Mouse (Mus musculus): ENCODE results near the gene Prrt1. TPM values are rescaled to one million over a fixed set of nuclear protein-coding genes. Genes with fewer than 3 reads are reported as not detected.

Gene Prrt1
- polyA plus RNA-seq, 1 experiment from 2014 or later = 0.60 TPM

DNA sequence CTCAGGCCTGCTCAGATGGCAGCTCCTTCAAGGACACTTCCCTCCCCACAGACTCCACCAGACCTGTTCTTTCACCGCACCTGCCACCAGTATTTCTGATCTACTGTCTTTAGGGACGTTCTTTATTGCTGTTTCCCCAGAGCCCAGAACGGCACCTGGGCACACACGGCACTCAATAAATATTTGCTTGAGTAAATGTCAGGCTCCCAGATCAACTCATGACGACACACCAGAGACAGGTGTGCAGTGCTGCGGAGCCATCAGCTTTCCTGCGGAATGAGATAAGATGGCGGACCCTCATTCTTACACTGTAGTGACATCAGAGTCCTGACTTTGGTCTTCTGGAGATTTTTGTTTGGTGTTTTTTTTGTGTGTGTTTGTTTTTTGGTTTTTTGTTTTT is 8.3 kb upstream of the Prrt1 start:
- ATAC-seq (ENCODE audit: insufficient number of reproducible peaks, low FRiP score, low TSS enrichment, low read depth) = no peak
- peaks cover 79% of the 10 kb centered on the region for H3K36me3 ChIP-seq

DNA sequence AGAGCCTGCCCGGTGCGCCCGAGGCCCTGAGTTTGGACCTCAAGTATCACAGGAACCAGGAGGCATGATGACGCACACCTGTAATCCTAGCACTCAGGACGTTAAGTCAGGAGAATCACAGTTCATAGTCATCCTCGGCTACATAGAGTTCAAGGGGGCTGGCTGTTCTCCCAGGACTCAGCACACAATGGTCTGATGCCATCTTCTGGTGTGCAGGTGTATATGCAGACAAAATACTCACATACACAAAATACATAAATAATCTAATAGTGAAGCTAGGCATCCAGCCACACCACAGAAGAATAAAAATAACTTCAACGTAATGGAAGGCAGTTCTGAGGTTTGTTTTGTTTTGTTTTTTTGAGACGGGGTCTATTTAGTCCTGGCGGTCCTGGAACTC is 6.2 kb upstream of the Prrt1 start:
- ATAC-seq (ENCODE audit: insufficient number of reproducible peaks, low FRiP score, low TSS enrichment, low read depth) = no peak
- Histone ChIP-seq H3K4me2 (no peak overlapping the region), H3K4me3 (no peak overlapping the region), H3K27ac (no peak overlapping the region), H3K9me3 (no peaks in the 10 kb centered on the region), H3K9ac (no peak overlapping the region), H3K27me3 (no peaks in the 10 kb centered on the region), H3K36me3 (peaks cover 65% of the 10 kb centered on the region), H3K4me1 (peaks cover 14% of the 10 kb centered on the region)
- 82% methylated on average over 9 of the region's 9 CpGs for WGBS

More for the DNA sequence above, 8.3 kb upstream of the Prrt1 start:
- 87% methylated on average over 8 of the region's 8 CpGs for WGBS
- Histone ChIP-seq H3K27ac (no peak overlapping the region), H3K9ac (no peak overlapping the region), H3K4me3 (no peak overlapping the region), H3K4me1 (peaks cover 2% of the 10 kb centered on the region; the same call in 1 of the 2 replicates), H3K27me3 (no peaks in the 10 kb centered on the region), H3K4me2 (no peak overlapping the region), H3K9me3 (no peaks in the 10 kb centered on the region)

DNA sequence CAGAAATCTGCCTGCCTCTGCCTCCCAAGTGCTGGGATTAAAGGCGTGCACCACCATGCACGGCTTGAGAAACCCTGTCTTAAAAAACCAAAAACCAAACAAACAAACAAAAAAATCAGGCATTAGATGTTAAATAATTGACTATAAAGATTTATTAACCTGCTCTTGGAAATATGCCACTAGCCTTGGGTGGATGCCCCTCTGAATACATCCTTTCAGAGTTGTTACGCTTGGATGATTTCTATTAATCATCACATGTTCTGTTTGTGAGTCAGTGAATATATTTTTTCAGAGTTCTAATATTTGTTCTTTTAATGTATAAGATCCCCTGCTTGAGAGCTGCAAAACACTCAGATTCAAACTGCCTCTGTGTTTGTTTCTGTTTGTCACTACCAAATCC is 4.4 kb upstream of the Prrt1 start:
- H3K27ac ChIP-seq = no peak overlapping the region
- no peak for ATAC-seq (ENCODE audit: insufficient number of reproducible peaks, low FRiP score, low TSS enrichment, low read depth)
- peaks cover 6% of the 10 kb centered on the region for H3K27me3 ChIP-seq
- peaks cover 51% of the 10 kb centered on the region for H3K36me3 ChIP-seq
- no peak overlapping the region for H3K4me2 ChIP-seq
- H3K4me1 ChIP-seq = peaks cover 32% of the 10 kb centered on the region
- no peak overlapping the region for H3K4me3 ChIP-seq
- WGBS = 89% methylated on average over 3 of the region's 3 CpGs
- no peak overlapping the region for H3K9ac ChIP-seq
- no peaks in the 10 kb centered on the region for H3K9me3 ChIP-seq

DNA sequence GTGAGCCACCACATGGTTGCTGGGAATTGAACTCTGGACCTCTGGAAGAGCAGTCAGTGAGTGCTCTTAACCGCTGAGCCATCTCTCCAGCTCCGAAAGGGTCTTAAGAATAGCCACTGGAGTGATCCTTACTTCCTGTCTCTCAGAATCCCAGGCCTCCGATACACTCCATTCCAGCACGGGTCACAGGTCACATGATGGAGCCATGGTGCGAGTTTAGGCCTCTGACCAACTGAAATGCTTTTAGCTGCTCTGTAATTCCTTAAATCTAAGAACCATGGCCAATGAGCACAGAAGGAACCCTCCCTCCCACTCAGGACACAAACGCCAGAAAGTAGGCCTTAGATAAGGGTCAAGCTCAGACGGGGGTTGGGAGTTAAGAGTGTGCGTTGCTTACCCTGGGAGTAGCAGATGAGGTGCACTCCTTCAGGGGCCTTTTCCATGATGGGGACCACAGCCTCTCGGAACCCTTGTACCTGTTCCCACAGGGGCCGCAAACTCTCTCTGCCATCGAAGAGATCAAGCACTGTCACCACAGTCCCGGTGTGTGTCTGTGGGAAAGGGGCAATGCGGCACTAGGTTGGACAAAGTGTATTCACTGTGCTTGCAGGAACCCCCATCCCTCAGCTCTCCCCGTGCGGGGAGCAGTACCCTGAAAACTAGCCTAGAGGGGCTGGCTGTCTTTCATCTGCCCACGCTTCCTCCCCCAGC is 3.1 kb upstream of the Prrt1 start:
- WGBS = 49% methylated on average over 16 of the region's 16 CpGs
- Histone ChIP-seq H3K27me3 (peaks cover 19% of the 10 kb centered on the region), H3K27ac (peak overlapping the region; percentile 96), H3K9ac (peak overlapping the region; percentile 75), H3K9me3 (no peaks in the 10 kb centered on the region), H3K4me3 (peak overlapping the region; percentile 78), H3K4me2 (peak overlapping the region; percentile 90), H3K4me1 (peaks cover 44% of the 10 kb centered on the region), H3K36me3 (peaks cover 38% of the 10 kb centered on the region)
- no peak for ATAC-seq (ENCODE audit: insufficient number of reproducible peaks, low FRiP score, low TSS enrichment, low read depth)

DNA sequence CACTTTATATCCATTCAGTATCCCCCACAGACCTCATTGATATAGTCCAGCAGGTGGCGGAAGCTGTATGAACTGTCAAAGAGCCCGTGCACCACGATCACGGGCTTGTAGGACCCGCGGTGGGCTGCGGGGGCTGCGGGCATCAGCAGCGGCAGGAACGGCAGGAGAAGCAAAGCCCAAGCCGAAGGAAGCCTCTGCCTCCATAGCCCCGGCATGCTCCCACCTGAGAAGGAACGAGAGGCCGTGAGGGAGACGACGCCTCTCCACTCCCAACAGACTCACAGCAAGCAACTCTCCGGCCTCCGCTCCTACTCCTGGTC is 2.6 kb upstream of the Prrt1 start:
- Histone ChIP-seq H3K9ac (peak overlapping the region; percentile 75), H3K4me3 (peak overlapping the region; percentile 78), H3K36me3 (peaks cover 33% of the 10 kb centered on the region), H3K27me3 (peaks cover 24% of the 10 kb centered on the region), H3K4me1 (peaks cover 49% of the 10 kb centered on the region), H3K27ac (peak overlapping the region; percentile 96), H3K4me2 (peak overlapping the region; percentile 90), H3K9me3 (no peaks in the 10 kb centered on the region)
- WGBS = under 1% methylated on average over 18 of the region's 18 CpGs
- ATAC-seq (ENCODE audit: insufficient number of reproducible peaks, low FRiP score, low TSS enrichment, low read depth) = no peak

DNA sequence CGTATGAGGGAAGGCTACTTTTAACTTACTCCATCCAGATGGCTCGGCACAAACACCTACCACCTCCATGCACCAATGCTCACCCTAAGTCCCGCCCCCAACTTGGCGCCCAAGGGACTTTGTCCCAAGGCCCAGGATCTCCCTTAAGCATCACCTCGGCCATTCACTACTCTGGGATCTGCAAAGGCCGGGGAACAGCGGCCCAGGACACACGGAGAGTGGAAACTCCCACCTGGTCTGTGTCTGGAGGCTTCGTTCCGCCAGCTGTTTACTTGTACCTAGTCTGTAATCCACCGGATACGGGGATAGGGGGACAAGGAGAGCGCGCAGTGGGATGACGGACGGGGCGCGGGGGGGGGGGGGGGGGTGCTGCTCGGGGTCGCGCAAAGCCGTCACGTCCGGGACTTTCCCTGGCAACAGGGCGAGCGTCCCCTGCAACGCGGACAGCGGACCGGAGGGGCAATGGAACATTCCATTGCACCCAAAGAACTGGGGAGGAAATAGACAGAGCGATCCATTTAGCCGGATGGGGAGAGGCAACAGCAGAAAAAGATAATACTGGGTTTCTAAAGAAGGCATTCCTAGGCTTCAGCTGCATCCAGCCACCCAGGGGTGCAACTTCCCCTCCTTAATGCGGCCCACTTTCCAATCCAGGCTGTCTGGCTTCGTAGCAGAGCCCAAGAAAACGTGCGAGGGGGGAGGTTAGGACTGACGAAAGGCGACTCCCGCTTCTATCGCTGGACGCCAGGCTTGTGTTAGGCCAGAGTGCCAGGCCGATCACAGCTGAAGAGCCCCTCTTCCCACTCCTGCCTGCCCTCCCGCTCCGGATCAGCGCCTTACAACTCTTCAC is 2.0 kb upstream of the Prrt1 start:
- Histone ChIP-seq H3K27ac (peak overlapping the region; percentile 96), H3K27me3 (peaks cover 25% of the 10 kb centered on the region), H3K4me1 (peaks cover 55% of the 10 kb centered on the region), H3K9me3 (no peaks in the 10 kb centered on the region), H3K9ac (peak overlapping the region; percentile 75), H3K4me2 (peak overlapping the region; percentile 90), H3K36me3 (peaks cover 27% of the 10 kb centered on the region), H3K4me3 (peak overlapping the region; percentile 78)
- ATAC-seq (ENCODE audit: insufficient number of reproducible peaks, low FRiP score, low TSS enrichment, low read depth) = peak; percentile 77
- WGBS = under 1% methylated on average over 43 of the region's 45 CpGs

DNA sequence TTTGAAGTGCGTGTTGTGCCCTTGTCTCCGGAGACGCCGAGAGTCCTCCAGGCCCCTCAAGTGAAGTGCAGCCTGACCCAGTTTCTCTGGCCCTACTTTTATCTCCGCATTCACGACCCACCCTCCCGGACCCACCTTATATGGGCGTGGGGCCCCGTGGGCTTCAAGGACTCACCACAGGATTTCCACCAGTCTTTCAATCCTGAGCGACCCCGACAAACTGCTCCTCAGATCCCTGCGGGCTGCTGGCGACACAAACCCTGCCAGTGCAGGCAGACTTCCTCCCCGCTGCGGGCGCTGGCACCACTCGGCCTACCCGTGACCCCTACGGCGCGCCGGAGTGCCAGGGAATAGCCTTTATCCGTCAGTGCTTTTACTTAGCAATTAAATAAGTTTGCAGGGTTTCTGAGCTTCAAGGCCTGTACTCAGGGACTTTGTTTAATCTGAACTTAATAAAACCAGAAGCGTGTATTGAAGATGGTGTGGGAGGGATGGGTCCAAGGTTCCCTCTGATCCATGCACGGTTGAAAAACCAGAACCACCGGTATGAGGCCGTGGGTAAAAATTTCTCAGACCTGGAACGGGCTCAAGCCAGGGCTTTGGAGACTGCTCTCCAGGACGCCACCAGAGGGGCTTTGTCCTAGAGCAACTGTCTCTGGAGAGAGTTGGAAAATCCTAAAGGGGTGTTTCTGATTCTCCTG is 1.2 kb upstream of the Prrt1 start, which contains the start of gene Ppt2:
Gene Ppt2 (minus strand): TSS at position 568 of the 701 bp plus-strand sequence.
- Histone ChIP-seq H3K9me3 (no peaks in the 10 kb centered on the region), H3K27ac (peak within 1 kb of the TSS; percentile 96), H3K27me3 (peaks cover 32% of the 10 kb centered on the region), H3K4me1 (peaks cover 61% of the 10 kb centered on the region), H3K4me2 (peak within 1 kb of the TSS; percentile 90), H3K9ac (peak within 1 kb of the TSS; percentile 65), H3K36me3 (peaks cover 19% of the 10 kb centered on the region), H3K4me3 (peak within 1 kb of the TSS; percentile 78)
- WGBS = 4% methylated on average over 29 of the region's 29 CpGs
- ATAC-seq (ENCODE audit: insufficient number of reproducible peaks, low FRiP score, low TSS enrichment, low read depth) = no peak

DNA sequence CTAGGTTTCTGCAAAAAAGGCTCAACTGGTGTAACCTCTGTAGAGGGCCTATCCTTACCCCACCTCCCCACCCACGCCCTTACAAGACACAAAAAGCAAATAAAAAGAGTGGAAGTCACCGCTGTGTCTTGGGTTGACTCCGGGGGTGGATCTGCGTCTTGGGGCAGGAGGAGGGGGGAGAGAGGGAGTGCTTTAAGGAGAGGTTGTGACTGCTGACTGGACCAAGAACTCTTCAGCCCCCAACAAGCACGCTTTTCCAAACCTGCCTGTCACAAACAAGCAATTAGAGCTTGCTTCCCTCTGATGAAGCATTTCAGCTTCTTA is 727 bp upstream of the Prrt1 start:
- H3K9ac ChIP-seq = no peak overlapping the region
- peaks cover 33% of the 10 kb centered on the region for H3K27me3 ChIP-seq

DNA sequence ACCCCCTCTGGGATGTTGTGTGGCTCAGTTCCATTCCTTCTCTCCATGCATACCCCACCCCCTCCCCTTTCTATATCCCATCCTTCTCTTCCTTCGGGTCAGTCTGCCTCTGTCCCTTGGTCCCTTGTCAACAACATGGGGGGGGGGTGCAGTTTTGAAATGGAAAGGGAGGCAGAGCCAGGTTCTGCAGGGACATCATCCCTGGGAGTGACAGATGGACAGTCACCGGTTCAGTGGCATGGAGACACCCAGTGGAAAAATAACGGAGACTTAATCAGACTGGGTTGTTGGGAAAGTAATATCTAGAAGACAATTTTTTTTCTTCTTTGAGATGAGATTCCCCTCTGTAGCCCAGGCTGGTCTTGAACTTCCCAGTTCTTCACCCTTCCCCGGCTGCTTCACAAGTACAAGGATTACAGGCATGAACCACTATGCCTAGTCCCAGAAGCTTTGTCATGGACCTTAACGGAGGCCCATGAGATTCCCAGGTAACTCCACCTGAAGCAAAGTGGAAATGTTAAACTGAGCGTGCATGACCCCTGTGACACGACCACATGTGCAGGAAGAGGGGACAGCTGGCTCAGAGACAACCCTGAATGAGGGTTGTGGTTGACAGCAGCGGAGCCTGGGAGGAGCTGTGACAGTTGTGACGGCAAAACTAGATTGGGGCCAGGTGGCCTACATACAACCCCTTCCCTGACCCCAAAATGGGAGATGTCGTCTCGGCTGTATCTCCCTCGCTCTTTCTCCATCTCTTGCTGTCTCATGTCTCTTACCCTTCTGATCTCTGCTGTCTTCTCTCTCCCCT is 667 bp downstream of the Prrt1 start:
- no peak overlapping the region for H3K27ac ChIP-seq
- ATAC-seq (ENCODE audit: insufficient number of reproducible peaks, low FRiP score, low TSS enrichment, low read depth) = no peak
- no peaks in the 10 kb centered on the region for H3K9me3 ChIP-seq
- 25% methylated on average over 12 of the region's 12 CpGs for WGBS
- H3K36me3 ChIP-seq = peaks cover 8% of the 10 kb centered on the region
- peaks cover 33% of the 10 kb centered on the region for H3K27me3 ChIP-seq
- H3K4me2 ChIP-seq = peak overlapping the region; percentile 90; the same call in 1 of the 2 replicates
- H3K4me3 ChIP-seq = peak overlapping the region; percentile 78
- peaks cover 61% of the 10 kb centered on the region for H3K4me1 ChIP-seq
- no peak overlapping the region for H3K9ac ChIP-seq

More for the DNA sequence above, 727 bp upstream of the Prrt1 start:
- Histone ChIP-seq H3K4me3 (peak overlapping the region; percentile 78), H3K9me3 (no peaks in the 10 kb centered on the region), H3K4me2 (peak overlapping the region; percentile 90), H3K36me3 (peaks cover 14% of the 10 kb centered on the region), H3K27ac (peak overlapping the region; percentile 96), H3K4me1 (peaks cover 61% of the 10 kb centered on the region)
- WGBS = 36% methylated on average over 5 of the region's 5 CpGs
- ATAC-seq (ENCODE audit: insufficient number of reproducible peaks, low FRiP score, low TSS enrichment, low read depth) = no peak

DNA sequence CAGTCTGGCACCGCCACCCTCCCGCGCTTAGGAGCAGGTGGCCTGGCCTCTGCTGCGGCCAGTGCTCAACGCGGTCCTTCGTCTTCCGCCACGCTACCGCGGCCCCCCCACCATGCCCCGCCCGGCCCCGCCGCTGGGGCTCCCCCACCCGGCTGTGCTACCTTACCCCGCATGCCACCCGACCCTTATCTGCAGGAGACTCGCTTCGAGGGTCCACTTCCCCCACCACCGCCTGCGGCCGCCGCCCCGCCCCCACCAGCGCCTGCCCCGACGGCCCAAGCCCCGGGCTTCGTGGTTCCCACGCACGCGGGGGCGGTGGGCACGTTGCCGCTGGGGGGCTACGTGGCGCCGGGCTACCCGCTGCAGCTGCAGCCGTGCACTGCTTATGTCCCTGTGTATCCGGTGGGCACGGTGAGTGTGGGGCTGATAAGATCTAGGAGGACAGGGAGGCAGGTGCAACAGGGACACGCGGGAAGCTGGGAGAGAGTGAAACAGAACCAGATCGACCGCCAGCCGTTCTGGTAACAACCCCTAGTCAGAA is 1.5 kb downstream of the Prrt1 start:
- Histone ChIP-seq H3K27ac (no peak overlapping the region), H3K4me3 (peak overlapping the region; percentile 78), H3K36me3 (no peaks in the 10 kb centered on the region), H3K27me3 (peaks cover 33% of the 10 kb centered on the region), H3K4me1 (peaks cover 61% of the 10 kb centered on the region), H3K4me2 (peak overlapping the region; percentile 42), H3K9me3 (no peaks in the 10 kb centered on the region), H3K9ac (no peak overlapping the region; the same call in 1 of the 2 replicates)
- ATAC-seq (ENCODE audit: insufficient number of reproducible peaks, low FRiP score, low TSS enrichment, low read depth) = no peak
- WGBS = 3% methylated on average over 42 of the region's 48 CpGs

DNA sequence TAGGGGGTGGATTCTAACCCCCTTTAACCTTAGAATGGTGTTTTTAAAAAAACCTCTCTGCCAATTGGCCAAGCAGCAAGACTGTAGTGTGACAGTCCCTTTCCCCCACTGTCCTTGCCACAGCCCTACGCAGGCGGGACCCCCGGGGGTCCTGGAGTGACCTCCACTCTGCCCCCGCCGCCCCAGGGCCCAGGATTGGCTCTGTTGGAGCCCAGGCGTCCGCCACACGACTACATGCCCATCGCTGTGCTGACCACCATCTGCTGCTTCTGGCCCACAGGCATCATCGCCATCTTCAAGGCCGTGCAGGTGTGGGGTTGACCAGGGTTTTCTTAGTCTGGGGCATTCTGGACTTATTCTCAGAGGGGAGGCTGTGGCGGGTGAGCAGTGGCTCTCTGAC is 2.3 kb downstream of the Prrt1 start:
- 6% methylated on average over 12 of the region's 12 CpGs for WGBS
- no peak overlapping the region for H3K27ac ChIP-seq
- H3K4me3 ChIP-seq = peak overlapping the region; percentile 39
- peaks cover 53% of the 10 kb centered on the region for H3K4me1 ChIP-seq
- H3K36me3 ChIP-seq = no peaks in the 10 kb centered on the region
- ATAC-seq (ENCODE audit: insufficient number of reproducible peaks, low FRiP score, low TSS enrichment, low read depth) = no peak
- H3K9ac ChIP-seq = no peak overlapping the region
- H3K4me2 ChIP-seq = peak overlapping the region; percentile 79
- H3K9me3 ChIP-seq = no peaks in the 10 kb centered on the region
- peaks cover 33% of the 10 kb centered on the region for H3K27me3 ChIP-seq

All from limb, embryonic 15.5 days (tissue).